8 mouse cellular contexts compared by ENCODE assay signal in the genomic region with DNA sequence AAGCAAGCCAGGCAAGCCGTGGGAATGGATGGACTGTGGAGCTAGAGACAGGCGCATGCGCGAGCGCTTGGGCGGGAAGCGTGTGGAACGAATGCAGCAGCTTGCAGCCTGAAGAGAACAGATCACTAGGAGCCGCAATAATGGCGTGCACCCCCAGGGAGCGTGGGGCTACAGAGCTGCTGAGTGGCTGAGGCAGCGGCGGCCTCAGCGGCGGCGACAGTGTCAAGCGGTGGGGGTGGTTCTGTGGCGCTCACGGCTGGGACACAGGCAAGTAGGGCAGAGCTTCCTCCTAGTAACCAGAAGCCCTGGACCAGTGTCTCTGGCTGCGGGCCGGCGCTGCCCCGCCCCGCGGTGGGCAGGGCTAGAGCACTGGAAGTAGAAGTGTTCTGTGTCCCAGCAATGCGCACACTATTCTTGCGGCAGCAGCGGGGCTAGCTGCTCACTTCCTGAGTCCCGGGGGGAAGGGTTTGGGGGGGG. TPM values are rescaled to one million over a fixed set of nuclear protein-coding genes. Genes with fewer than 3 reads are reported as not detected.
DNase-seq lines count a peak whose midpoint lies in the region; ATAC-seq and TF ChIP-seq lines count a peak whose summit lies in the region.

No protein-coding gene starts in this region.

- H3K79me2 ChIP-seq in CH12.LX (replicated peaks; ENCODE audit: control insufficient read depth, extremely low read depth, insufficient read depth, poor library complexity, severe bottlenecking), result no peaks in the 10 kb centered on the region

- intact Hi-C loops in heart, postnatal 10 days (cut with DNase I), result no loop called here

- peaks cover 0 to 10% of the 10 kb centered on the region in 2 experiments; a peak in 2 of 4 replicates for H3K4me1 ChIP-seq in CH12.LX (ENCODE audit: control insufficient read depth in 1 of 2, insufficient read depth in 2 of 2)
- H3K4me1 ChIP-seq in forebrain, embryonic 12.5 days, result peaks cover 10% of the 10 kb centered on the region
- H3K4me1 ChIP-seq in liver, postnatal 0 days (ENCODE audit: insufficient read depth), result peaks cover 4% of the 10 kb centered on the region; the same call in 1 of the 2 replicates
- H3K4me1 ChIP-seq in neural tube, embryonic 14.5 days (ENCODE audit: control insufficient read depth, insufficient read depth, low read length), result no peaks in the 10 kb centered on the region

- peak; percentile 89 for DNase-seq in CH12.LX (ENCODE audit: extremely low read depth)
- peak; percentile 79 for DNase-seq in c-Kit-positive CD71-positive TER-119-negative erythroid progenitor cells, embryonic 14.5 days (ENCODE audit: low read depth)
- DNase-seq in heart, postnatal 10 days, result peak; percentile 94 to 95
- peak; percentile 68 for DNase-seq in large intestine, adult 2 months (ENCODE audit: low read depth, low spot score)
- DNase-seq in liver, postnatal 0 days, result peak; percentile 88
- DNase-seq in testis, postnatal 10 days (ENCODE audit: low spot score), result peak; percentile 90

- TF ChIP-seq EP300 in CH12.LX (IDR thresholded peaks at IDR 0.05; ENCODE audit: low read length), result no peak
- no peak for TF ChIP-seq EP300 in liver, postnatal 0 days (IDR thresholded peaks at IDR 0.05; ENCODE audit: low read depth)

- peak; percentile 97 for ATAC-seq in forebrain, embryonic 12.5 days (ENCODE audit: low FRiP score)
- peak; percentile 97 for ATAC-seq in liver, postnatal 0 days
- ATAC-seq in neural tube, embryonic 14.5 days (ENCODE audit: low read depth), result peak; percentile 98

- H3K4me2 ChIP-seq in CH12.LX (ENCODE audit: insufficient read depth, low read depth, poor library complexity, severe bottlenecking), result peak overlapping the region; percentile 79
- H3K4me2 ChIP-seq in forebrain, embryonic 12.5 days, result peak overlapping the region; percentile 74
- peak overlapping the region; percentile 88 for H3K4me2 ChIP-seq in liver, postnatal 0 days (ENCODE audit: low read depth, low read length)
- H3K4me2 ChIP-seq in neural tube, embryonic 14.5 days (ENCODE audit: low read depth, low read length), result peak overlapping the region; percentile 64

- H3K27ac ChIP-seq in CH12.LX (ENCODE audit: insufficient read depth, low read depth), result no peak overlapping the region
- peak overlapping the region; percentile 96 for H3K27ac ChIP-seq in forebrain, embryonic 12.5 days
- peak overlapping the region; percentile 83 for H3K27ac ChIP-seq in liver, postnatal 0 days (ENCODE audit: low read depth)
- peak overlapping the region; percentile 85 for H3K27ac ChIP-seq in neural tube, embryonic 14.5 days (ENCODE audit: low read depth, low read length)

- peak overlapping the region; percentile 49 to 65 (median 59) for H3K4me3 ChIP-seq in CH12.LX (replicated peaks in 1 of 3; ENCODE audit: low read depth in 2 of 3, low read length in 2 of 3, poor library complexity in 1 of 3)
- H3K4me3 ChIP-seq in forebrain, embryonic 12.5 days (replicated peaks), result peak overlapping the region; percentile 48
- H3K4me3 ChIP-seq in liver, postnatal 0 days (ENCODE audit: low read depth, low read length), result peak overlapping the region; percentile 52
- H3K4me3 ChIP-seq in neural tube, embryonic 14.5 days (ENCODE audit: low read depth, low read length), result peak overlapping the region; percentile 49

- dilution Hi-C loops in CH12.LX (cut with MboI; ENCODE audit: extremely low pct_ligation_motif_present, extremely low pct_unique_long_range_greater_than_20kb, low sequenced_read_pairs), result no loop called here

- in situ Hi-C loops in CH12.LX (cut with MboI; ENCODE audit: low pct_ligation_motif_present, low pct_unique_long_range_greater_than_20kb, low sequenced_read_pairs), result no loop called here

- no peak for TF ChIP-seq CTCF in CH12.LX (conservative IDR thresholded peaks at IDR 0.05 in 1 of 2, IDR thresholded peaks at IDR 0.05 in 1 of 2; ENCODE audit: low read depth in 2 of 2, low read length in 2 of 2)
- TF ChIP-seq CTCF in liver, postnatal 0 days (IDR thresholded peaks at IDR 0.05; ENCODE audit: low read depth), result no peak

- H3K9ac ChIP-seq in CH12.LX (ENCODE audit: insufficient read depth, low read depth), result peak overlapping the region; percentile 39
- peak overlapping the region; percentile 66 for H3K9ac ChIP-seq in forebrain, embryonic 12.5 days
- peak overlapping the region; percentile 63 for H3K9ac ChIP-seq in liver, postnatal 0 days (replicated peaks)
- peak overlapping the region; percentile 53 for H3K9ac ChIP-seq in neural tube, embryonic 14.5 days (replicated peaks; ENCODE audit: low read depth, low read length)

- peaks cover 26% of the 10 kb centered on the region for H3K27me3 ChIP-seq in CH12.LX (replicated peaks)
- no peaks in the 10 kb centered on the region; the same call in 1 of the 2 replicates for H3K27me3 ChIP-seq in forebrain, embryonic 12.5 days
- no peaks in the 10 kb centered on the region for H3K27me3 ChIP-seq in liver, postnatal 0 days (ENCODE audit: insufficient read depth, low read length)
- no peaks in the 10 kb centered on the region for H3K27me3 ChIP-seq in neural tube, embryonic 14.5 days (ENCODE audit: control insufficient read depth, insufficient read depth, low read length)

- WGBS in forebrain, embryonic 12.5 days, result under 1% methylated on average over 29 of the region's 29 CpGs
- WGBS in large intestine, adult 2 months, result under 1% methylated on average over 29 of the region's 29 CpGs
- WGBS in liver, postnatal 0 days (ENCODE audit: insufficient replicate concordance), result 3% methylated on average over 29 of the region's 29 CpGs
- WGBS in neural tube, embryonic 14.5 days, result under 1% methylated on average over 29 of the region's 29 CpGs

- TF ChIP-seq RAD21 in CH12.LX (IDR thresholded peaks at IDR 0.05; ENCODE audit: low read depth, low read length), result no peak

- H3K9me3 ChIP-seq in CH12.LX (replicated peaks; ENCODE audit: low read length), result no peaks in the 10 kb centered on the region
- H3K9me3 ChIP-seq in forebrain, embryonic 12.5 days, result no peaks in the 10 kb centered on the region
- no peaks in the 10 kb centered on the region for H3K9me3 ChIP-seq in liver, postnatal 0 days (ENCODE audit: low read length)
- no peaks in the 10 kb centered on the region for H3K9me3 ChIP-seq in neural tube, embryonic 14.5 days (ENCODE audit: control insufficient read depth, low read length)

- H3K36me3 ChIP-seq in CH12.LX (replicated peaks in 1 of 2; ENCODE audit: control insufficient read depth in 1 of 2, insufficient read depth in 1 of 2, low read length in 1 of 2), result no peaks in the 10 kb centered on the region
- H3K36me3 ChIP-seq in forebrain, embryonic 12.5 days (replicated peaks), result no peaks in the 10 kb centered on the region
- no peaks in the 10 kb centered on the region for H3K36me3 ChIP-seq in liver, postnatal 0 days (replicated peaks; ENCODE audit: insufficient read depth, low read length)
- H3K36me3 ChIP-seq in neural tube, embryonic 14.5 days (ENCODE audit: control insufficient read depth, insufficient read depth, low read length), result no peaks in the 10 kb centered on the region

- peak; percentile 89 for TF ChIP-seq POLR2A in CH12.LX (IDR thresholded peaks at IDR 0.05; ENCODE audit: low read depth, low read length)

RNA-seq across cellular contexts. Expression of gene Dcpp3, which starts 7.3 kb away (rescaled TPM):
- total RNA-seq in CH12.LX (2012; rRNA removed) (not detected in 2 replicates), CH12.LX (2014; rRNA removed) (not detected in 2 replicates)
- polyA plus RNA-seq in CH12.LX (2012; ENCODE audit: insufficient read length, low read depth), result not detected in 2 replicates
- not detected in 2 replicates for polyA plus RNA-seq in forebrain, embryonic 12.5 days (2016; fragmentation: Nextera tagmentation; extraction: Ambion mirVana)
- total RNA-seq in heart, postnatal 10 days (2021), result not detected
- polyA plus RNA-seq in large intestine, adult 2 months (2012; rRNA removed), result not detected in 2 replicates
- not detected in 2 replicates for polyA plus RNA-seq in liver, postnatal 0 days (2015; fragmentation: Nextera tagmentation; extraction: Ambion mirVana)
- not detected in 2 replicates for polyA plus RNA-seq in neural tube, embryonic 14.5 days (2014; fragmentation: Nextera tagmentation; extraction: Ambion mirVana)

RNA-seq across cellular contexts. Expression of gene Sbp, which starts 16.9 kb away (rescaled TPM):
- total RNA-seq in CH12.LX (2012; rRNA removed) (not detected in 2 replicates), CH12.LX (2014; rRNA removed) (not detected in 2 replicates)
- polyA plus RNA-seq in CH12.LX (2012; ENCODE audit: insufficient read length, low read depth), result not detected in 2 replicates
- polyA plus RNA-seq in forebrain, embryonic 12.5 days (2016; fragmentation: Nextera tagmentation; extraction: Ambion mirVana), result not detected in 2 replicates
- total RNA-seq in heart, postnatal 10 days (2021), result not detected
- polyA plus RNA-seq in large intestine, adult 2 months (2012; rRNA removed), result not detected in 2 replicates
- polyA plus RNA-seq in liver, postnatal 0 days (2015; fragmentation: Nextera tagmentation; extraction: Ambion mirVana), result not detected in 2 replicates
- not detected in 2 replicates for polyA plus RNA-seq in neural tube, embryonic 14.5 days (2014; fragmentation: Nextera tagmentation; extraction: Ambion mirVana)

RNA-seq across cellular contexts. Expression of gene Sbpl, which starts 30.5 kb away (rescaled TPM):
- total RNA-seq in CH12.LX (2012; rRNA removed), result not detected in 2 replicates
- not detected in 2 replicates for total RNA-seq in CH12.LX (2014; rRNA removed)
- not detected in 2 replicates for polyA plus RNA-seq in CH12.LX (2012; ENCODE audit: insufficient read length, low read depth)
- not detected in 2 replicates for polyA plus RNA-seq in forebrain, embryonic 12.5 days (2016; fragmentation: Nextera tagmentation; extraction: Ambion mirVana)
- total RNA-seq in heart, postnatal 10 days (2021), result not detected
- not detected in 2 replicates for polyA plus RNA-seq in large intestine, adult 2 months (2012; rRNA removed)
- polyA plus RNA-seq in liver, postnatal 0 days (2015; fragmentation: Nextera tagmentation; extraction: Ambion mirVana), result not detected in 2 replicates
- polyA plus RNA-seq in neural tube, embryonic 14.5 days (2014; fragmentation: Nextera tagmentation; extraction: Ambion mirVana), result not detected in 2 replicates

RNA-seq across cellular contexts. Expression of gene Dcpp2, which starts 43.9 kb away (rescaled TPM):
- total RNA-seq in CH12.LX (2012; rRNA removed) (not detected in 2 replicates), CH12.LX (2014; rRNA removed) (not detected in 2 replicates)
- not detected in 2 replicates for polyA plus RNA-seq in CH12.LX (2012; ENCODE audit: insufficient read length, low read depth)
- polyA plus RNA-seq in forebrain, embryonic 12.5 days (2016; fragmentation: Nextera tagmentation; extraction: Ambion mirVana), result not detected in 2 replicates
- total RNA-seq in heart, postnatal 10 days (2021), result not detected
- polyA plus RNA-seq in large intestine, adult 2 months (2012; rRNA removed), result not detected in 2 replicates
- polyA plus RNA-seq in liver, postnatal 0 days (2015; fragmentation: Nextera tagmentation; extraction: Ambion mirVana), result not detected in 2 replicates
- not detected in 2 replicates for polyA plus RNA-seq in neural tube, embryonic 14.5 days (2014; fragmentation: Nextera tagmentation; extraction: Ambion mirVana)

RNA-seq across cellular contexts. Expression of gene Dcpp1, which starts 43.9 kb away (rescaled TPM):
- not detected in 2 replicates for total RNA-seq in CH12.LX (2012; rRNA removed)
- not detected in 2 replicates for total RNA-seq in CH12.LX (2014; rRNA removed)
- not detected in 2 replicates for polyA plus RNA-seq in CH12.LX (2012; ENCODE audit: insufficient read length, low read depth)
- polyA plus RNA-seq in forebrain, embryonic 12.5 days (2016; fragmentation: Nextera tagmentation; extraction: Ambion mirVana), result not detected in 2 replicates
- not detected for total RNA-seq in heart, postnatal 10 days (2021)
- not detected in 2 replicates for polyA plus RNA-seq in large intestine, adult 2 months (2012; rRNA removed)
- not detected in 2 replicates for polyA plus RNA-seq in liver, postnatal 0 days (2015; fragmentation: Nextera tagmentation; extraction: Ambion mirVana)
- not detected in 2 replicates for polyA plus RNA-seq in neural tube, embryonic 14.5 days (2014; fragmentation: Nextera tagmentation; extraction: Ambion mirVana)
